Mouse (Mus musculus): ENCODE results near the gene Miox. TPM values are rescaled to one million over a fixed set of nuclear protein-coding genes. Genes with fewer than 3 reads are reported as not detected.
A peak's percentile ranks its signal among the peaks of the same experiment; 100 is the strongest.

Miox gene
- total RNA-seq, 4 experiments from 2014 or later = not detected

DNA sequence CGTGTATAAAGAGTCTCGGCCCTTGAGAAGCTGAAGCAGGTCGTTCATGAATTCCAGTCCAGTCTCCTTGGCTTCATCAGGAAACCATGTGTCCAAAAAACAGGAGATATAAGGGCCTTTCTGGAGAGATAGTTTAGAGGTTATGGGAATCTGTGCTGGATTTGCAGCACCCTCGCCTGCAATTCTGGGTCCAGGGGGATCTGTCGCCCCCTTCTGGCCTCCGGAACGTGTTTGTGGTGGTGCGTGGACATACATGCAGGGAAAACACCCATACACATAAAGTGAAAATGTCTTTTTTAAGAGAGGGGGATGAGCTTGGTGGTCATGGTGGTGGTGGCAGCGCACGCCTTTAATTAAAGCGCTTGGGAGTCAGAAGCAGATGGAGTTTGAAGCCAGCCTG lies 18.1 kb upstream of the Miox start:
- no peak for DNase-seq (ENCODE audit: low spot score)

DNA sequence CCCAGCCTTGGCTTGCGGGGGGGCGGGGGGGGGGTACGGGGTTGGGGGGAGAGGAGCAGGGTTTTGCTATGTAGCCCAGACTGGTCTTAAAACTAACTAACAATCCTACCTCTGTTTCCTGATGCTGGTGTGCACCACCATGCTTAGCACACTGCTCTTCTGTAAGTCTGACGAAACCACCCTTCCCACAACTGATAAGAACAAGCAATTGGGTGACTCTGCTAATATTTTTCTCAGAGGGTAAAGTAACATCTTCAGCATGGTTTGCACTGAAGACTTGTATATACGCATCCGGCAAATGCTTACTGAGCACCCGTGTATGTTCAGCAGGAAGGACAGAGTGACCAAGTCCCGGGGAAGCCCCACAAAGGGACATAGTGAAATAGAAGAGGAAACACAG lies 12.9 kb upstream of the Miox start:
- no peak for DNase-seq (ENCODE audit: low spot score)

DNA sequence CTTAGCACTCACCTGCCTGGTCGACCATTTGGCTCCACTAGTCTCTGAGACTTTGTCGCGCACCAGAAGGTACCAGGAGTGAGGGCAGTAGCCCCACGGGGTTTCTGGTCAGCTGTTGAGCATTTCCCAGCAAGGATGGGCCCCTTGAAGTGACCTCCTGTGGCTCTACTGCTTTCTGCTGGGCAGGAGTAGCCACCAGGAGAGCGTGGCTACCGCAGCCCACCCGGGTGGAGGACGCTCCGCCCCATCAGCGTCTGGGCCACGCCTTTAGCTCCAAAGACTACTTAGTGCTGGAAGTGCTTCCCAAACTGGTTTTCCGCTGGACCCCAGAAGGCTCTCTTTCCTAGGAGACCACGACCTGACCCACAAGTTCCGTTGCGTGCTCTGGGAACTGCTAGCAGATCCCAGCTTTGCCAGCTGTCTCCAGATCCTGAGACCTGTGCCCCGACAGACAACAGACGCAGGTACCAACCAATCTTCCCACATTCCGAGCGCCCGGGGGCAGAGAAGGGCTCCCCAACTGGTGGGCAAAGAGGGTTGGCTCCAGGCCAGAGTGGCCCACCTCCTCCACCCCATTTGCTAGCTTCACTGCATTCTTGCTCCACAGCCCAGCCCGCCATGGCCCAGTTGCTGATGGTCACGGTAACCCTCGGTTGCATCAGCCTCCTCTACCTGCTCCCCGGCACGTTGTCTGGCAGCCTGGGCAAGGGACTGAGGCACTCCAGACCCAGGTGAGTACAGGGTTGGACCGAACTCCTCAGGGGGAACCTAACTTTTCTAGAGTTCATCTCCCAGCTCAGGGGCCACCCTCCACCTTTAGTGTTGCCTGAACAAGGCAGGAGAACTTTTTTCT lies 11.3 kb upstream of the Miox start, which contains the start of gene Adm2:
Gene Adm2 (plus strand): TSS at position 51 of the 853 bp plus-strand sequence.
- DNase-seq (ENCODE audit: low spot score) = no peak

DNA sequence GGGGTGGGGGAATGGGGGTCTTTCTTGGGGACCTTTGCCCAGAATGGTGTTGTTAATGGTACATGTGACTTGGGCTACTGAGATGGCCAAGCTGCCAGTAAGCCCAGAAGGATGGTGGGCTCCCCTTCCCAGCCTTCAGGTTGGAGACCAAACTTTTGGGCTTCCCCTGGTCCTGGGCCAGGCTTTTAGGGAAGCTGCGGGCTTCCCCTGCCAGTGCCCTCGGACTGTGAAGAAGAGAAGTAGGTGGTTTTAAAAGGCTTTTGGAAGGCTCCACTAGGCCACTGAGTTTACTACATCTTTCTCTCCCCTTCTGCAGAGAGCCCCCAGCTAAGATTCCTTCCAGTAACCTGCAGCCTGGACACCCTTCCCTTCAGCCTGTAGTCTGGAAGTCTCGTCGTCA lies 10.5 kb upstream of the Miox start:
- no peak for DNase-seq (ENCODE audit: low spot score)

DNA sequence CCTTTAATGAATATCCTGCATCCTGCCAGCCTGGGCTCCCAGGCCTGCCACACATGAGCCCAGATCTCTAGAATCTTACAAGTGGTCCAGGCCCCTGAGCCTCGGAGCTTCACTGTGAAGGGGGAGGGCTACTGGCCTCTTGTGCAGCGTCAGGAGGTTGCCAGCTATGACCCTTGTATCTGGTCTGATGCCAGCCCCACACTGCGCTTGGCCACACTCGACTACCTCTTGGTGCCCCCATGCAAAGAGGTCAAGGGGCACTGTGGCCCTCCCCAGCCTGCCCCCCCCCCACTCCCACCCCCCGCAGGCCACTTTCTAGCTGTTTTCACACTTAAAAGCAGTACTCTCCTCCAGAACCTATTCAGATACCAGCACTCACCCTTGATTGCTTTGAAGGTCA lies 7.8 kb upstream of the Miox start:
- no peak for DNase-seq (ENCODE audit: low spot score)

DNA sequence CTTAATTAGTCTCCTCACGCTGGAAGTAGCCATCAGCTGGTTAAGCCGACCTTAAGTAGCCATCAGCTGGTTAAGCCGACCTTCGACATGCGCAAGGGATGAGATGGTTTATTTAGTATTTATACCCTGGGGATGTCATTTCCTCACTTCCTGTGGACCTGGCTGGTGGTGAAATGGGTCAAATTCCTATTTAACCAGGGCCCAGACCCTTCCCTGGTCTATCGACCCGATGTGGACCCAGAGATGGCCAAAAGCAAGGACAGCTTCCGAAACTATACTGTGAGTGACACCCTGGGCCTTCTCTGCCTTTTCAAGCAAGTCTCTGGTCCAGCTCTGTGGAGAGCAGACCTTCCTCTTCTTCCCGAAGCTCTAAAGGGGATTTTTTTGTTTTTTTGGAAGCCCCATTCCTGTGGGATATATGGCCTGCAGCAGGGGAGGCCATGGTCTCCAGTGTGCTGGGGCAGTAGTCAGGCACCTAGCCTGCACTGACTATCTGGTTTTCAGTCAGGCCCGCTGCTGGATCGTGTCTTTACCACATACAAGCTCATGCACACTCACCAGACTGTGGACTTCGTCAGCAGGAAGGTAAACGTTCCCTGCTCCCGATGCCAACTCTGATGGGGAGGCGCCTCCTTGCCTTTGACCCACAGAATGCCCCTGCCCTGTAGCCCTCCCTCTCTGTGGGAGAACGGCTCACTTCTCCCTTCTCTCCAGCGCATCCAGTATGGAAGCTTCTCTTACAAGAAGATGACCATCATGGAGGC lies 758 bp downstream of the Miox start:
- DNase-seq (ENCODE audit: low spot score) = no peak

DNA sequence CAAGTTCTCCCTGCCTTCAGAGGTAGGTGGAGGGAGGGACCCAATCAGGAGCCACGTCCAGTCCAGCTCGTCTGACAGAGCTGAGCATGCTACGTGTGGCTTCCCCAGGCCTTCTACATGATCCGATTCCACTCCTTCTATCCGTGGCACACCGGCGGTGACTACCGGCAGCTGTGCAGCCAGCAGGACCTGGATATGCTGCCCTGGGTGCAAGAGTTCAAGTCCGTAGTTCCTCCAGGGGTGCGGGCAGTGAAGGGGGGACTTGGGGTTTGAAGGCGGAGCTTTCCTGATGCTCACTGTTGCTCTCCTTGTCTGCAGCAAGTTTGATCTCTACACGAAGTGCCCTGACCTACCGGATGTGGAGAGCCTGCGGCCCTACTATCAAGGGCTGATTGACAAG lies 2.2 kb downstream of the Miox start:
- no peak for DNase-seq (ENCODE audit: low spot score)

DNA sequence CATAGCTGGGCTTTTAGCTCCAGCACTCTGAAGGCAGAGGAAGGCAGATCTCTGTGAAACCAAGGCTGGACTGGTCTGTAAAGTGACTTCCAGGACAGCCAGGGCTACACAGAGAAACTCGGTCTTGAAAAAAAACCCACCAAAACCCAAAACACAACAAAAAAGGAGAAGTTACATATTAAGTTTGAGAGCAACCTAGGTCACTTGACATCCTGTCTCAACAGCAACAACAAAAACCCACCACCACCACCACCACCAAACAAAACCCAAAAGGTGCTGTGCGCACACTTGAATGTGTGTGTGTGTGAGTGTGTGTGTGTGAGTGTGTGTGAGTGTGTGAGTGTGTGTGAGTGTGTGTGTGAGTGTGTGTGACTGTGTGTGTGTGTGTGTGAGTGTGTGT lies 5.5 kb downstream of the Miox start:
- no peak for DNase-seq (ENCODE audit: low spot score)

DNA sequence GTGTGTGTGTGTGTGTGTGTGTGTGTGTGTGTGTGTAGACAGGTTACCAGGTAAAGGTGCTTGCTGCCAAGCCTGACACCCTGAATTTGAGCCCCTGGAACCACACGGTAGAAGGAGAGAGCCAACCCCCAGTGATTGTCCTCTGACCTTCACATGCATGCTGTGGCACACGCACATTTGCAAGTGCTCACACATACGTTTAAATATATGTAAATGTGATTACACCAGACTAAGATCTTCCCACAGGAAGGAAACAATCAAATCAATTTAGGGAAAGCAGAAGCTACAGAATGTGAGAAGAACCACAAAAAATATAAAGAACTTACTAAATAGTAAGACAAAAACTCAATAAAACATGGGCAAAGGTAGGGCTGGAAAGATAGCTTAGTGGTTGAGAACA lies 5.9 kb downstream of the Miox start:
- DNase-seq (ENCODE audit: low spot score) = no peak

DNA sequence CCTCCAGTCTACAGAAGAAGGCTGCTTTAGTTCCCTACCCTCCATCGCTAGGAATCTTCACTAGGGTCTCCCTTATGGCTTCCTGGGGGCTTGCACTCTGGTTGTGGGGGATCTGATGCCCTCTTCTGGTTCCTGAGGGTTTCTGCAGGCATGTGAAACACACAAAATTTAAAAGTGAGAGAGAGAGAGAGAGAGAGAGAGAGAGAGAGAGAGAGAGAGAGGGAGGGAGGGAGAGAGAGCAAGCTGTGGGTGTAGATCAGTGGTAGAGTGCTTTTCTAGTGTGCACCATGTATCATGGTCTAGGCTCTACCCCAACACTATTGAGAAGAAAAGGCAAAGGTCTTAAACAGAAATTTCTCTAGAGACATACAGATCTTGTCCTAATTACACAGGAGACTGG lies 7.5 kb downstream of the Miox start:
- no peak for DNase-seq (ENCODE audit: low spot score)

DNA sequence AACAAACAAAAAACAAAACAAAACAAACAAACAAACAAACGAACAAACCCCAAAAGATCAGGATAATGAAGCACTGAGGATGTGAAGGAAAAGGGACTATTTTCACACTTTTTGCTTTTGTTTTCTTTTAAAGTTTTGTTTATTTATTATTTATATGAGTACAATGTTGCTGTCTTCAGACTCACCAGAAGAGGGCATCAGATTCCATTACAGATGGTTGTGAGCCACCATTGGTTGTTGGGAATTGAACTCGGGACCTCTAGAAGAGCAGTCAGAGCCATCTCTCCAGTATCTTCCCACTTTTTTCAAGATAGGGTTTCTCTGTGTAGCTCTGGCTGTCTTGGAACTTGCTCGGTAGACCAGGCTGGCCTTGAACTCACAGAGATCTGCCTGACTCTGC lies 9.1 kb downstream of the Miox start:
- DNase-seq (ENCODE audit: low spot score) = no peak

DNA sequence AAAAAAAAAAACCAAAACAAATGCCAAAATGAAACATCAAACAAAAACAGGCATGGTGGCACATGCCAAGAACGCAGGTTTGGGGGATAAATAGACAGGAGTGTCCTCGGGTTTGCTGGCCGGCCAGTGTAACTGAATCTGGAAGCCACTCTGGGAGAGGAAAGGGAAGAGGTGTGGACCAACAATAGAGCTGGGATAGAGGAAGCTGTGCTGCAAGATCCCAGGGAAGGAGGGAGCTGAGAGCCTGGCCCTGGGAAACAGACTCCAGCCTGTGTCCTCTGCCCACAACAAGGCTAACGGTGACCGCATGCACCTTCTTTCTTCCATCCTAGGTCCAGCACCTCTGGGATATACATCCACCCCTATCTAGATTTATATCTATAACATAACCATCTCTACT lies 16.2 kb downstream of the Miox start:
- DNase-seq (ENCODE audit: low spot score) = peak; percentile 33

DNA sequence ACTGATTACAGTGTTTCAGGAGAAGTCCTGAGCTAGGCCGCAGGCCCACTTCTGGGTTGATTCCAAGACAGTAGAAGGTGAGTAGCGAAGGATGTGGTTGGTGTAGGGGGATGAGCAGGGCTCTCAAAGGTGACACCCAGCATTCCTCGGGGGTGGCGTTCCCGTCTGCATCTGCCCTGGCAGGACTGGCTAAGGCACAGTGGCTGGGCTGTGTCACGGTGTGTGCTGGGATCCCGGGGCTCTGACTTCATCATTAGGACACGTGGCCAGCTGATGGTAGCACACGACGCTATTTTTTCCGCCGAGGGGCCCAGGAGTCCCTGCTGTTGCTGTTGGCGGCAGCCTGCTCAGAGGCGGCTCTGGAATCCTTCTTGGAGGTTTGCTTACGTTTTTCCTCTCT lies 17.1 kb downstream of the Miox start:
- no peak for DNase-seq (ENCODE audit: low spot score)

DNA sequence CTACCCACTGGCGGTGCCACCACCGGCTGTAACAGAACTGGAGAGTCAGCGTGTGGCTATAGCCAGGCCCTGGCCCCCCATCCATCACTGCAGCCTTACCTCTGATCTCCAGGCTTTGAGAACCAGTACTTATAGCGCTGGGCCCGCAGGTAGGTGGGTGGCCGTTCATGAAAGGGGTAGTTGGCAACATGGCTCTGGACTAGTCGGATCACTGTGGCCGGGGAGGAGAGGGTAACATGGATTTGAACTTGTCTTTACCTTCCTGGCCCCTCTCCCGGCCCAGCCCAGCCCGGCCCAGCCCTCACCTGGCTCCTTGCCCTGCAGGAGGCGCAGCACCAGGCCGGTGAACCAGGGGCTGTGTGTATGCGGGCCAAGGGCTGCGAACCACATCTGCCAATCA lies 17.9 kb downstream of the Miox start:
- no peak for DNase-seq (ENCODE audit: low spot score)

DNA sequence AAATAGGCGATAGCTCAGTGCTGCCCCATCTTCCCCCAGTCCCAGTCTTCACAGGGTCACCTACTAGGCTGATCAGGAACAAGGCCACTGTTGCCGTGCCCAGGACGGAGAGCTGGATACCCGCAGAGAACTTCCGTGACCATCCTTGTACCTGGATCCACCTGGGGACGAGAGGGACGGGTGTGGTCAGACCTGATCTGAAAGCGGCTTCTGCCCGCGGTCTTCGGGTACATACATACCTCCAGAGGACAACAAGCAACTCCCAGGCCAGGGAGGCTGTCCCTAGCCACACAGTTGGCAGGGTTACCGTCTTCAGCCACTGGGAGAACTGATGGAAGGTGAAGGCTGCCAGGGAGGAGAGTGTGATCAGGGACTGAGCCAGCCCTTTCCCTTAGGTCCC lies 18.6 kb downstream of the Miox start:
- no peak for DNase-seq (ENCODE audit: low spot score)

DNA sequence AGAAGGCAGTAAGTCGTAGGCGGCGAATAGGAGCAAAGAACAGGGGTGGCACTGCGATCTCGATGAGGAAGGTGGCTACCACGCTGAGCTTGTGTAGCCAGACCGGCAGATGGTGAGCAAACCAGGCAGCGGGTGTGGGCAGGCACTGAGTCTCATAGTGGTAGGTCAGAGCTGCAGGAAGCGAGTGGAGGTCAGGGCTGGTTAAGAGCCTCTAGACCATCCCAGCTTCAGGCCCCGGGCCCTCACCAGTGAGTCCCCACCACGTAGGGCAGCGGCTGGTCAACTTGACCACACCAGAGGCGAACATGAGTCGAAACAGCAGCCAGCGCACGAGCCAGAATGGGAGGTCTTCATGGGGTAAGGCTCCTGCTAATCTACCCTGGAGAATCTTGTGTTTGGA lies 19.6 kb downstream of the Miox start:
- DNase-seq (ENCODE audit: low spot score) = no peak

DNA sequence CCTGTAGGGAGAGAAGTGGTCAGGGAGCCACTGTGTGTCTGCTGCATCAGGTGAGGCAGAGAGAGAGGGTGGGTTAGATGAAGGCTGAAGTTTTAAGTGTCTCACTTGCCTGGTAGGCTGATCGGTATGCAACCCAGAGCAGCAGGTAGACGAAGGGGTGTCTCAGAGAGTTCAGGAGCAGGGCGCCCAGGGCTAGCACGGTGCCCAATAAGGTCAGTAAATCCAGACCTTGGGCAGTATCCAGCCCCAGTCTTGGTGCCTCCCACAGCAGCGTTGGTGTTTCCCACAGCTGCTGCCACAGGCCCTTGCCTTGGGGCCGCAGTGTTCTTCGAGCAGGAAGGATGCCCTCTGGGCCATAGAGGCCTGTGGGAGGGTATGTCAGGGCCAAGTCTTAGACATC lies 20.3 kb downstream of the Miox start:
- DNase-seq (ENCODE audit: low spot score) = no peak

DNA sequence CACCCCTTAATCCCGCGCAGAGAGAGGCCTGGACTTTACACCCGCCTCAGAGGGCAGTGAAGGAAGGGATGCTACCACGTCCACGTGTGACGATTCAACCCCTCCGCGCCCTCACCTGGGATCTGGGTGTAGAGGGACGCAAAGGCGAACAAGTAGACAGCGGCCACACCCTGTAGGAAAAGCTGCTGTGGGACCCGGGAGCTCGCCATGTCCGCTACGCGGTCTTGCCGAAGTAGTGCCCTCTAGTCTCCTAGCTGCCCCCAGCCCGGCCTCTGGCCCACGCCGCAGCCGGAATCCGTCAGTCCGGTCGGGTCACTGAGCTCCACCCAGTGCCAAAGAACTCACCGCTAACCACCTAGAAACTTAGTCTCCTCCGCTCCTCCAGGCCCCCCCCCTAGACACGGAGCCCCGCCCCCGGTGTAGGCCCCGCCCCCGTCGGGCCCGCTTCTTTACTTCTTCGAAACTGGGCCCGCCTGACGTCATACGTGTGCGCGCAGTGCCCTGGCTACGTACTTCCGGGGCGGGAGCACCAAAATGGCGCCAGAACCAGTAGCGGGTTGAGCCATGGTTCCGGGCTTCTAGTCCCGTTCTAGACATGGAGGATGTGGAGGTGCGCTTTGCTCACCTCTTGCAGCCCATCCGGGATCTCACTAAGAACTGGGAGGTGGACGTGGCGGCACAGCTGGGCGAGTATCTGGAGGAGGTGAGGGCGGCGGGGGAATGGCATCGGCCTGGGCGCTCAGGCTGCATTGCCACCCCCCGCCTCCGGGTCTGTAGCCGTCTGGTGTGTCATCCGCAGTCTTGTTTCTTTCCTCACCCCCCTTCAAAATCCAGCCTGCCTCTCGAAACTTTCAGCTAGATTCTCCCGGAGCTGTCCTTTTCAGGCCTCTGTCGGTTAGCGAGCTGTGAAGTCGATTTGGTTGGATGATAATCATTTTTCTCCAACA lies 21.3 kb downstream of the Miox start, which contains the start of the genes Lmf2 and Ncaph2:
Gene Lmf2 (minus strand): TSS at position 419 of the 947 bp plus-strand sequence.
Gene Ncaph2 (plus strand): TSS at position 479 of the 947 bp plus-strand sequence.
- DNase-seq (ENCODE audit: low spot score) = peak; percentile 95

DNA sequence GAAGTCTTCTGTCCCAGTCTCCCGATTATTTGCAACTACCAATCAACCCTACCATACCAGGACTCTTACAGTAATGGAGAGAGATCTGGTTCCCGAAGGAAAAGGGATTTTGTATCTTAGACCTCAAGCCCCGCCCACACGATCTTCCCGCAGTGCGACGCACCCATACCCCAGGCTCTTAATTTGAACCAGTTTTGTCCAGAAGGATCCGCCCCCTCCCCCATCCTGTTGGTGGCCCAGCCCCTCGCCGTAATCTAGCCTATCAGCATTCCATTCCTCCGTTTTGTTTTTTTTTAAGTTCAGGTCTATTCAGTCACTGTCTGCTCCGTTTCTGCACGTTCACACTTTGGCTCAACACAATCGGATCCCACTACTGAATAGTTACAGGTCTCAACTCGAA lies 22.2 kb downstream of the Miox start:
- no peak for DNase-seq (ENCODE audit: low spot score)

DNA sequence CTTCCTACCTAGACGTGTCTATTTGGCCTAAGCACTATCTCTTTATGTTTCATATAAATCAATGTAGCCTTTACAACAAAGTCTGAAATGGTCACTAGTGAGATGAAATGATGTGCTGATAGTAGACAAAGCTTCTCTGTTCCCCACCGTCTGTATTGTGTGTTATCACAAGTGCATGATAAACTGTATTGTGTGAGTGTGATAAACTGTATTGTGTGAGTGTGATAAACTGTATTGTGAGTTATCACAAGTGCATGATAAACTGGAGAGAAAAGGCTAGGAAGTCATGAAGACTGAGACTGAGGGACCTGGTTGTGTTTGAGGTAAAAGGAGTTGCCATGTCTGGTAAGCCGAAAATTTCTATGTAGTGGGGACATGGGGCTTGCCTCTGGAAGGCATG lies 24.6 kb downstream of the Miox start:
- DNase-seq (ENCODE audit: low spot score) = no peak

DNA sequence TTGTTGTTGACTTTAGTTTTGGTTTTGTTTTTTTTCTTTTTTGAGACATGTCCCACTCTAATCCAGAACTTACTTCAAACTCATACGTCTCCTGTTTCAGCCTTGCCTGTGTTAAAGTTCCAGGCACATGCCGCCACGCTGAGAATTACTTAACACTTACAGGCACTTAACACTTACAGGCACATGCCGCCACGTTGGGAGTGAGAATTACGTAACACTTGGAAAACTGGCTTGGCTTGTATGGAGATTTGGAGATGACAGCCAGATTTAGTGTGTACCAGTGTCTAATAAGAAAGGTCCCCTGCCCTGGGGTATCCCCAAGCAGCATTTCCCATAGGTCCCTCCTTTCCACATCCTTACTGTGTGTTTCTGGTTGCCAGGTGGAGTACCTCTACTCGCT lies 28.9 kb downstream of the Miox start:
- DNase-seq (ENCODE audit: low spot score) = no peak

DNA sequence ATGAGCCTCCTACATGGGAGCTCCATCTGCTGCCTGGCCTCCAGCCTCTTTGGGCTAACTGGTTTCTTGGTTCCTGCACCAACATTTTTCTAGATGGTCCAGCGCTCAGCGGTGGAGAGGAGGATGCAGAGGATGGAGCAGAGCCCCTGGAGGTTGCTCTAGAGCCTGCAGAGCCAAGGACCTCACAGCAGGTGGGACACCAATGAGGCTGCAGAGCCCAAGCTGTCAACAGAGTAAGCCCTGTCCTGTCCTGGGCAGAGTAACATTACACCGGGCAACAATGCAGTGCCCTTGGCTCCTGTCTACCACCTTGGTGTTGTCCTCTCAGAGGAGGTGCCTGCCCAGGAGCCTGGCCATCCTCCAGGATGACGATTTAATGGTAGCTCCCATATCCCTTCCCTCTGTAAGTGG lies 30.9 kb downstream of the Miox start:
- DNase-seq (ENCODE audit: low spot score) = no peak

All from heart, adult 8-10 months (tissue).